Mouse (Mus musculus): ENCODE results near the gene Kat8.
A peak's percentile ranks its signal among the peaks of the same experiment; 100 is the strongest.
"Not testable (repeated sequence)": the region's sequence is repeated elsewhere in the genome, so short reads cannot be mapped to it uniquely, and the experiment has no call there.

Gene Kat8

DNA sequence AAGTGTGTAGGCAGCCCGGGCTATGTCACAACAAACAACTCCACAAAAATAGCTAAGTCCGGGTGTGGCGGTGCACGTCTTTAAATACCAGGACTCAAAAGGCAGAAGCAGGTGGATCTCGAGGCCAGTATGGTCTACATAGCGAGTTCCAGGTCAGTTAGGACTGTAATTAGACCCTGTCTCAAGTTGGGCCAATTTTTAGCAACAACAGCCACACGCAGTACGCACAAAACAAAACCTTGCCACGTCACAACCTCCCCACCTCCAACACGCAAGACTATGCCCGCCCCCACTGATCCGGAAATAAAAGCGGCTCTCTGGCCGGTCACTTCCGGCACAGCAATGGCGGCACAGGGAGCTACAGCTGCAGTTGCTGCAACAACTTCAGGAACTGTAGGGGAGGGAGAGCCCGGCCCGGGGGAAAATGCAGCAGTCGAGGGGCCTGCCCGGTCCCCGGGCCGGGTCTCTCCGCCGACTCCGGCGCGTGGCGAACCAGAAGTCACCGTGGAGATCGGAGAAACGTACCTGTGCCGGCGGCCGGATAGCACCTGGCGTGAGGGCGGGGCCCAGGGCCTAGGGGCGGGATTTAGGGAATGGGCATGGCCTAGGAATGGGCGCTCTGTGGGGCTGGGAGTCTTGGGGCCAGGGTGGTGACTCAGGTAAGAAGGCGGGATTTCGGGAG lies at the start of gene Kat8:
Kat8 (plus strand) TSS at position 327 of the 682 bp plus-strand sequence.
- DNase-seq (ENCODE audit: low spot score), result peak; percentile 89

DNA sequence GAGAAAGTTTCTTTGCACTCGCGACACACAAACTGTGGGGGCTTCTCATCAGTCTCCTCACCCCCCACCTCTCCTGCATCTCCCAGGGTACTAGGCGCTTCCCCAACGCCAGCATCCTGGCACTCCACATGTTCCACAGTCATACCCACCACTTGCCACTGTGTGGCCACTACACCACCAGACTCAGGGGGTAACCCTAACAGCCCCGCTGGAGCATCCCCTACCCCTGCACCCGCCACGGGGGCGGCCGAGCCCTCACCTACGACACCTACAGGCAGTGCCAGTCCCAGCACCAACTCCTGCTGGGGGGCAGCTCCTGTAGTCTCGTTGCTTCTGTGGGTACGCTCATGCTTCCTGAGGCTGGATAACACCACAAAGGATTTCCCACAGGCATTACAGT lies 45.9 kb upstream of the Kat8 start:
- DNase-seq (ENCODE audit: low spot score), result no peak

DNA sequence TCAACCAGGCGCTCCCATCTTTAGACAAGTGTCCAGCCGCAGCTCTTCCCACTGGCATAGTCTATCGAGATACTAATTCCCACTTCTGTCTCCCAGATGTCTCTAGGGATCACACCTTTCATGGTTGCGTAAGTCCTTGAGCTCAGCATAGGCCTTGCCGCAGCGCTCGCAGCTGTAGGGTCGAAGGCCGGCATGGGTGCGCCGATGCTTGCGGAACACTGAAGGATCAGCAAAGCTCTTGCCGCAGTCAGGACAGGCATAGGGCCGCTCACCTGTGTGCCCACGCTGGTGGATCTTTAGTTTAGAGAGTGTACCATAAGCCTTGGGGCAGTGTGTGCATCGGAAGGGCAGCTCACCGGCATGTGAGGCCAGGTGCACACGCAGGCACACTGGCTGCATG lies 44.7 kb upstream of the Kat8 start:
- DNase-seq (ENCODE audit: low spot score), result no peak

DNA sequence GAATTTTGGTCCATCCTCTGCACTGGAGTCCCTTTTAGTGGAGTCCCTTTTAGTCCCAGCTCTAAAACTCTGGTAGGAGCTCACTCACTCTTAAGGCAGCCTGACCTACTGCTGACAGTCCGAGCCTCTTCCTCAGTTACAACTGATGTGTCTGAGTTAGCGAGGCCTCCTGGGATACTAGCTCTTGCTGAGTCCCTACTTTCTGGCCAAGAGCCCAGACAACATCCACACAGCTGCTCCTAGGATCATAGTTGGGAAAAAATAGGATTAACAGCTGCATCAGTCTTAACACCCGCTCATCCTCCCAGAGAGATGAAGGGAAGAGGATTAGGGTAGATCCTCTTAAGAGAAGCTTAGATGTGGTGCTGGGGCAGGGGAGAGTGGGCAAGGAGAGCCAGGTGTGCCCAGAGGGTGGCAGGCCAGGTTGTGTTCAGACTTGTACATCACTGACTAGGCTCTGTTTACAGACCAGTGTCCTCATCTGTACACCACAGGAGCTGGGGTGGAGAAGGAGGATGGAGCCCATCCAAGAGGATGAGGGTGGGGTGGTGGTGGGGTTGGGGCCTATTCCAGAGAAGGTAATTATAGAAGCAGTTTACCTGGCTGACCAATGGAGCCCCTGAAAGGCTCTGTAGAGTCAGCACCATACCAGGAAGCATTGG lies 43.0 kb upstream of the Kat8 start:
- no peak for DNase-seq (ENCODE audit: low spot score)

DNA sequence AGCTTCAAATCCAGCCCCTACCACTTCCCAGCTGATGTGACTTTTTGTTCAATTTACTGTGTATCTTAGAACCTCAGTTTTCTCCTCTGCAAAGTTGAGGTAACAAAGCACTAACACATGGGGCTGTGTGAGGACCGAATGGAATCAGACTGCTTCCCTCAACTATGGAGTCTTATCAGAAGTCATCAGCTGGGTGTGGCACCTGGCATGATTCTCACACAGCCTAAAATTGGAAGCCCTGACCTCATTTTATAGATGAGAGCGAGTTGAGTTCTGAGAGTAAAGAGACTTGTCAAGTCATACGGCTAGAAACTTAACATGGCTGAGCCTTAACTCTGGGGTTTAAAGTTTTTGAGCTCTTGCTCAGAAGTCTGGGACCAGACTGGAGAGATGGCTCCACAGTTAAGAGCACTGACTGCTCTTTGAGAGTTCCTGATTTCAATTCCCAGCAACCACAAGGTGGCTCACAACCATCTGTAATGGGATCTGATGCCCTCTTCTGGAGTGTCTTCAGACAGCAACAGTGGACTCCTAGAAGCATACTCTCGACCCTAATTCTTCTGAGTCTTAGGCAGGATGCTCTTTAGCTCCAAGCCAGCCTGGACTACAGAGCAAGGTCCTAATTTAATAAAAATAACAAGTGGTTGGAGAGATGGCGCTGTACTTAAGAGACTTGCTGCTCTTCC lies 42.0 kb upstream of the Kat8 start:
- no peak for DNase-seq (ENCODE audit: low spot score)

DNA sequence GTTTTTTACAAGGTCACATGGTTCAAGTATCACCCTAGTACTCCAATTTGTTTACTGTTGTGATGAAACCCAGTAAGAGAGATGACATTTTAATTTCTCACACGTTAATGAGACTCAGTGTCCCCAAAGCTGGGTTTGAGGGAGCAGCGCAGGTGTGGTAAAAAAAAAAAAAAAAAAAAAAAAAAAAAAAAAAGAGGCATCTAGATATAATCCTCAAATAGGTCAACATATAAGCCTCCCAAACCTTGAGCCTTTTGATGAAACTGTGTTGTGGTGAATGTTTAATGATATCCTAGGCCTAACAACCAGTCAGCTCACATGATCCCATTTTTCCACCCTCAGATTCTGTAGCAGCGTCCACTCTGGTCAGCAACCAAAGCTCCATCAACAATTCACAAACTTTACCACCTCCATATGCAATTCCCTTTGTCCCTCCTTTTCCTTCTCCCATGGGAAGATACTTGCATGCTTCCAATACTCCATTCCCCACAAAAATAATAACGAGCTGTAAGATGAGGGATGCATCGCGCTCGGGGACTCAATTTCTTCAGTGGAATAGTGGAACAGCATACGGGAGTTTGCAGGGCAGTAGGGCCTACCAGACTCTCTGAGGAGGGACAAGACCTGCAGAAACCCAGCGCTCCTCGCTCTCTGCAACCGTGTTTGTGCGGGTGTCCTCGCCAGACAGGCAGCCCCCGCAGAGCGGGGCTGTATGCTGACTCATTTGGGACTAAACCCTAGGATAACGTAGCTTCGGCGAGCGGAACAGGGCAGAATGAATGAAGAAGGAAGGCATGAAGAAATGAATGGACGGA lies 37.3 kb upstream of the Kat8 start:
- no peak for DNase-seq (ENCODE audit: low spot score)

DNA sequence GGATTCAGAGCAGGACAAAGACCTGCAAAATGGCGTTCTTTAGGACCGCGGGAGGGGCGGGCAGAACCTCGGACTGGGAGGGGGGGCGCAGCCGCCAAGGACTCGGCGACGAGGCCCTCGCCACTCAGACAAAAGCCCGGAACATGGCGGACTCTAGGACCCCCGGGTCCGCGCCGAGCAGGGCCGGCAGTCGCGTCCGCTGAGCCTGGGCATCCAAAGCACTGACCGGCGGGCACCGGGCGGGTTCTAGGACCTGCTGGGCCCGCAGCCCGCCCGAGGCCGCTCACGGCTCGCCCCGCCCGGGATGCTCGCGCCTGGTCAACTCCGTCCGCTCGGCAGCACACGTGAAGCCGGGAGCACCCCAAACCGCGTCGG lies 36.7 kb upstream of the Kat8 start:
- peak; percentile 96 for DNase-seq (ENCODE audit: low spot score)

DNA sequence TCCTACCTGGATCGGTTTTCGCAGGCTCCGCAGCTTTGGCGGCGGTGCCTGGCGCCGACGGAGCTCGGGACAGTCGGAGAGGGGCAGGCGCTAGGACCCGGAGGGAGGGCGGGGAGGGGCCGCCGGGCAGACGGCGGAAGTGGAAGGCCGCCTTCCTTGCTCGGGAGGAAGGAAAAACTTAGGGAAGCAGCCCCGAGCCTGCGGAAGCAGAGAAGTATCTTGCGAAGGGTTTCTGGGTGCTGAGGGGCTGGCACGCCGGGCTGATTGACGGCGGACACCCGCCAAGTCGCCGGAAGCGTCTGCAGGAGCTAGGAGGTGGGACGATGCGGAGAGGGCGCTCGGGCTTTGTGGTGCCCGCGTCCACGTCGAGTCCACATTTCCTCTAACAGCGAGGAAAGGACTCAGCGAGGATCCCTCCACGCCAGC lies 36.3 kb upstream of the Kat8 start, which contains the start of gene Zfp646:
Zfp646 (plus strand) TSS at position 181 of the 426 bp plus-strand sequence.
- peak; percentile 82 for DNase-seq (ENCODE audit: low spot score)

DNA sequence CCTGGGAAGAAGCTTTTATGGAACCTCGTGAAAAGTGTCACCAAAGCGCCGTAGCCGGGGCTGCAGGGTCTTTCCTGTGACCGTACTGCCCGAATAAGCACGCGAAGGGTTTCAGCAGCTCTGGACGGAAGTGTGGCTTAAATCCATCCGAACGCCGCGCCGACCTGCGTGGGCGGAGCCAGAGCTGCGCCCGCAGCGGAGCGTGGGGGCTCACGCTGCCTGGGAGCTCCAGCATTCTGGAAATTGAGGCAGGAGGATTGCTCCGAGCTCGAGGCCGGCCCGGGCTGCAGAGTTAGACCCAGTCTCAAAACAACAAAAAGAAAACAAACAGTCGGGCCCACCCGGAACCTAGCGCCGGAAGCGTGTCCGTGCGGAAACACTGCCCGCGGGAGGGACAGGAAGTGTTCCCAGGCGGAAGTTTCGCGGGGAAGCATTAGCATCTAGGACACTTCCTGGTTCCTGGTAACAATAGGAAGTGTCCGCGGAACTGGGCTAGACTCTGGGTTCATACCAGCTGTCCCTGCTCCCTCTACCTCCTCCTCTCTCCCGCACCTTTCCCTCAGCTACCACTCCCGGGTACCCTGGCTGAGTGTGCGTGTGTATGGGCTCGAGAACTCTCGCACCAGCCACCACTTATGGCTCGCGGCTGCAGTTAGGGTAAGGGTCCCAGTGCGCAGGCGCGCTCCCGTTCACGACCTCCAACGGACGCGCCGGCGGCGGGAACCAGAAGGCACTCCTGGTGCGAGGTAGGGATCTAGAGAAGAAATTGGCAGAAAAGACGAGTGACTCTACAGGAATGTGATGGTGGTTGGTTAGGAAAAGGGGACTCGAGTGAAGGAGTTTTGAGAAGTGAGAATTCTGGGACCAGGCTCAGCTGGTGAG lies 35.6 kb upstream of the Kat8 start, which contains the start of gene Zfp668:
Zfp668 (minus strand) TSS at position 362 of the 882 bp plus-strand sequence.
- DNase-seq (ENCODE audit: low spot score), result peak; percentile 90

DNA sequence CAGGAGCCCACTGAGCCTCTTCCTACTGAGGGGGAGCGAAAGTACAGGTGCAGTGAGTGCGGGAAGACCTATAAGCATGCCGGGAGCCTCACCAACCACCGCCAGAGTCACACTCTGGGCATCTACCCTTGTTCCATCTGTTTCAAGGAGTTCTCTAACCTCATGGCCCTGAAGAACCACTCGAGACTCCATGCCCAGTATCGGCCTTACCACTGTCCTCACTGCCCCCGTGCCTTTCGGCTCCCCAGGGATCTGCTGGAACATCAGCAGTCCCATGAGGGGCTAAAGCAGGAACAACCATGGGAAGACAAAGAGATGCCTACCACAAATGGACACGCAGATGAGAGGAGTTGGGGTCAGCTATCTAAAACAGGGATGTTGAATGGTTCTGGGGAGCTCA lies 33.0 kb upstream of the Kat8 start:
- no peak for DNase-seq (ENCODE audit: low spot score)

DNA sequence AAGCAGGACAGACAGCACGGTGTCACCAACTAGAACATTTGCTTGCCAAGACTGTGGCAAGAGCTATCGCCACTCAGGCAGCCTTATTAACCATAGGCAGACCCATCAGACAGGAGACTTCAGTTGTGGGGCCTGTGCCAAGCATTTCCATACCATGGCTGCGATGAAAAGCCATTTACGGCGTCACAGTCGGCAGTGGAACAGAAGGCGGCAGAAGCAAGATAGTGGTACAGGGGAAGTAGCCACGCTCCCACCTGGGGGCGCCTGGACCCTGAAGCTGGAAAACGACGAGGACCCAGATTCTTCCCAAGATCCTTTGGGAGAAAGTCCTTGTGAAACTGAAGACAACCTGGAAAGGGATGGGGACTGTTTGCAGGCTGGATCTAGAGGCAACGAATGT lies 31.9 kb upstream of the Kat8 start:
- DNase-seq (ENCODE audit: low spot score), result no peak

DNA sequence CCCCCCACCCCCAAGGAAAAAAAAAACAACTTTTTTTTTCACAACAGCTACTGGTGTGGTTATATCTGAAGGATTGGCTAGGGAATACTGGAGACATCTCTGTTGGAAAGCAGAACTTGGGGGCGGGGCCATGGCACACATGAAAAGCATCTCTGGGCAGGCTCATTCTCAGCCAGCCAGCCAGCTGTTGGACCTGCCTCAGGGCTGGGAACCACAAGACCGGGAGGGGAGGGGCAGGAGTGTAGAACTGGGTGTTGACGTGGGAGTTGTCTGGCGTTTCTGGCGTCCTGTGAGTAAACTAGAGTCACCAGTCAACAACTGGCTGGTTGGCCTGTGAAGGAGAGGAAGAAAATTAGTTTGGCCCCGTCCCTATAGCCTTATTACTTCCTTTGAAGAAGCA lies 26.4 kb upstream of the Kat8 start:
- DNase-seq (ENCODE audit: low spot score), result peak; percentile 80

DNA sequence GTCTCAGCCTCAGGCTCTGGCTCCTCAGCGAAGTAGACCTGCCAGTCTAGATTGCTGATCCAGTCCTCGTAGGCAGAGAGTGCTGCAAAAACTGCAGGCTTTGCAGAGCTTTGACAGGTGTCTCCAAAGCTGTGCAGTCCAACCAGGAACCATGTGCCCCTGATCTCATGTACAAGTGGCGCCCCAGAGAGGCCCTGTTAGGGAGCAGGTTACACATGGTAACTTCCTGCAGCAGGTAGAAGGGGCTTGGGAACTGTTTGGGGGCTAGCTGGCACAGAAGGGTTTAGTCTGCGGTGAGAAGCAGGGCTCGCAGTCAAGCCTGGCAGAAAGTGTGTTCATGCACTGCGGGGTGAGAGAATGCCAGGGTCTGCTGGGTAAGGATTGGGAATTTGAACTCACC lies 25.8 kb upstream of the Kat8 start:
- DNase-seq (ENCODE audit: low spot score), result no peak

DNA sequence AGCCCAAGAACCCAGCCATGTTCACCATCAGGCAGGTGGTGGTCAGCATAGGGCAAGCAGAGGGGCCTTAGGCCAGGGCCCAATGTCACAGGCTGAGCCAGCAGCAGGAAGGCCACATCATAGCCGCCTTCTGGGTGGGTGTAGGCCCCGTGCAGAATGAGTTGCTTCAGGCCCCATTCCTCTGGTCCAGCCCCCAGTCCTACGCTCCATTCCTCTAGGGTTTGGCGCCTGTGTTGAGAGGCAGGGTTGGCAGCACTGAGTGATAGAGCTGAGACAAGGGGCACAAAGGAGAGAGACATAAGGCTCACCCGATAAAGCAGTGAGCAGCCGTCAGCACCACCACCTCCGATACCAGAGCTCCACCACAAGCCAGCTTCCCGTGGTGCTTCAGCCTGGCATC lies 25.1 kb upstream of the Kat8 start:
- no peak for DNase-seq (ENCODE audit: low spot score)

DNA sequence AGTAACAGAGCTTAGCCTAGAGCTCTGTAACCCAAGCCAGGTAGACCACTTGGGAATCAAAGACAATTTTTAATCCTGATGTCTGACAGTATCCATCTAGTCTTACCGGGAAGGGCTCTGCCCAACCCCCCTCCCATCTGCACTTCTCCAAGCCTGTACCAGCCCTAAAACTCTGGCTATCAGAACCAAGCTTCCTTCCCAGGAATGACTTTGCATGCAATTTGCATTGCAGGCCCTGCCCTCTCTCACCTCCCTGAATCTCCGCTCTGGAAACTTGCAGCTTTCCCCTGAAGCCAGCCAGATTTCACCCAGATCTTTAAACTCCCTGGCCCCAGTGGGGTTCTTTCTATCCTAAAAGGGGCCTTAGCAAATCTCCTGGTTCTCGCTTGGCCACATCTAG lies 24.5 kb upstream of the Kat8 start:
- DNase-seq (ENCODE audit: low spot score), result no peak

DNA sequence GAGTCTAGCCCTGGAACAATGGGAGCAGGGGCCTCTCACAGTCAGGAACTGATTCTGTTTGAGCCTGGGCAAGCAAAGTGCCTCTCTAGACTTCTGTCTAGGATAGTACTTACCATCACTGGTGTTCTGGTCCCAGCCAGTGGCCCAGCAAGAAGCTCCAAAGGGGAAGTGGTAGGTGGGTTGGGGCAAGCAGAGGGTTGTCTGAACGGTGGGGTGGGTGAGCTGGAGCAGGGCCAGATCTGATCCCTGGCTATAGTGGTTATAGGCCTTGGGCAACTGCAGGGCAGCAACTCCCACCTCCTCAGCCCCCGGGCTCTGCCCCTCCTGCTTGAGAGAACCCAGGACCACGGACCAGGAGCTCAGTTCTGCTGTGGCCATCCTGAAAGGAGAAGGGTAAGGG lies 23.5 kb upstream of the Kat8 start:
- DNase-seq (ENCODE audit: low spot score), result no peak

DNA sequence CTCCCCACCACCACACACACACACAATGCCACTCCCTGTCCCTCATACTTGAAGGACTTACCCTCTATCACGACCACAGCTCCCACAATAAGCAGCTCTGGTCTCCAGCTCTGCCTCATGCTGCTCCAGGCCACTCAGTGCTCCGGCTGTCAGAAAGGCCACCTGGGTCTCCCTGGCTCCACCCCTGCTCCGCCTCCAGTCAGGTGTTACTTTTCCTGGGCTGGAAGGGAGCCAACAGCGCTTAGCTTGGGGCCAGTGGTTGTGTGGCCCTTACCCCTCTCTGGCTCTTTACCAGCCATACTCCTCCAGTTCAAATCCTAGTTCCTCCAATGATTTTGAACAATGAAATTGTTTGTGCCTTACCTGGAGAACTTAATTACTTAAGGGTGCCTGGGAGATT lies 21.5 kb upstream of the Kat8 start, which contains the start of gene Prss53:
Prss53 (minus strand) TSS at position 173 of the 400 bp plus-strand sequence.
- no peak for DNase-seq (ENCODE audit: low spot score)

DNA sequence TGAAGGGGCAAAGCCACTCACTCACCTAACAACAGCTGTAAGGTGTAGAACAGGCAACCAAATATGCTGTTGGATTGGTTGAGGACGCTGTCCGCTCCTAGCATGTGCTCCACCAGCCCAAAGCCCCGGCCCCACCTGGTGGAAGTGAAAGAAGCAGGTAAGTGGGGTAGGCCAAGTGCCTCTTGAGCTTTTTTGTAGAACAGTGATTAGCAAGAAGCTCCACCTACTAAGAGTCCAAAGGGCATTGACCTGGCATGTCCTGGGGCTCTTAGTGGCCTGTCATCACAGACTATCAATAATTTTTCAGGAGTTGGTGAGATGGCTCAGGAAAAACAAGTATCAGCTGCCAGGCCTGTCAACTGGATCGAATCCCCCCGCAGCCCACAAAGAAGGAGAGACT lies 17.8 kb upstream of the Kat8 start:
- no peak for DNase-seq (ENCODE audit: low spot score)

DNA sequence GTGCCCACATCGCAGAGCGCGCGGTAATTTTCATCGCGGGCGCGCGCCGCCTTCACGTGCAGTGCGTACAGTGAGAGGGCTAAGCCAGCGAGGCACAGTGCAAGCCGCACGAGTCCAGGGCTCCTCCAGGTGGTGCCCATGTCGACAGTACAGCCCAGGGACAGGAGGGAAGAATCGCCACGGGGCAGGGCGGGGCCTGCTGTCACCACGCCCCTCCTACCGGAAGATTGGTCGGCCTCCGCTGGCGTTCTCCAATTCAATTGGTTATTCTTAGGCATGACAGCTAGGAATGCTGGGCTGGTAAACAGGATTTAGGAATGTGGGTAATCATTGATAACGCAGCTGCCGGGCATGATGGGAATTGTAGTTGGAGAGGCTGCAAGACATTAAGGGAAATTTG lies 16.9 kb upstream of the Kat8 start, which contains the start of the genes Gm21974 and Vkorc1:
Gm21974 (minus strand) TSS at position 13 of the 400 bp plus-strand sequence.
Vkorc1 (minus strand) TSS at position 176 of the 400 bp plus-strand sequence.
- DNase-seq (ENCODE audit: low spot score), result peak; percentile 97

DNA sequence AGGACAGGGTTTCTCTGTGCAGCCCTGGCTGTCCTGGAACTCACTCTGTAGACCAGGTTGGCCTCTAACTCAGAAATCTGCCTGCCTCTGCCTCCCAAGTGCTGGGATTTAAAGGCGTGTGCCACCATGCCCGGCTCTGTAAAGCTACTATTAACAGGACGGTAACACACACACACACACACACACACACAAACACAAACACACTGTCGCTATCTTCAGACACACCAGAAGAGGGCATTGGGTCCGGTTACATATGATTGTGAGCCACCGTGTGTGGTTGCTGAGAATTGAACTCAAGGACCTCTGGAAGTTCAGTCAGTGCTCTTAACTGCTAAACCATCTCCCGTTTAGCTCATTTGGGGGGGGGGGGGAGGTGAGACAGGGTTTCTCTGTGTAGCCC lies 16.4 kb upstream of the Kat8 start:
- not testable (repeated sequence) for DNase-seq (ENCODE audit: low spot score)

DNA sequence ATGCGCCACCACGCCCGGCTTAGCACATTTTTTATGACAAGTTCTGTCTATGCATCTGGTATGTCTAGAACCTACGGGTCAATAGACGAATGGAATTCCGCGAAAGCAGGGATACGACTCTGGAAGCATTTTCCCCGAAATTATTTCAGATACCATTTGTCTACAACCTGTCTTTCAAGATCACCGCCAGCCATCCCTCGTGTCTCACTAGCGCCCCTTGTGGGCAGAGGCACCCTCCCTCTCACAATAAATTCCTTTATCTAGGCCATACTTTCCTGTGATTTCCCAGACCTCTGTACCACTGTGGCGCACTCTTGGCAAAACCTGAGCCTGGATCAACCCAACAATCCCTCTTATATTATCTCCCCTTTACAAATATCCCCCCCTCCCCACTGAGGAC lies 15.9 kb upstream of the Kat8 start:
- DNase-seq (ENCODE audit: low spot score), result peak; percentile 88
